Mouse (Mus musculus): ENCODE results near the gene Uck2.

DNA sequence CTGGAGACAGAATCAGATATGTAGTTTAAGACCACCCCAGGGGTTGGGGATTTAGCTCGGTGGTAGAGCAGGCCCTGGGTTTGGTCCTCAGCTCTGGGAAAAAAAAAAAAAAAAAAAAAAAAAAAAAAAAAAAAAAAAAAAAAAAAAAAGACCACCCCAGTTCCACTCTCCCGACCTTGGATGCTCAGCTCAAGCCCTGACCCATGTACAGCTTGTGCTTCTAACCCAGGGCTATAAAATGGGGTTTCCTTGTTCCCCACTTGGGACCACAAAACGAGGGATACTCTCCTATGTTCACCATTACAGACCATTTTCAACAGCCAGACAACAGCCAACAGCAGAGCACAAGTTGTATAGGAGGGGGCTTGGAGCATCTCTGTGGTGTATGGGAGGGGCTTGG lies 18.4 kb downstream of the Uck2 start:
- TF ChIP-seq POLR2A (IDR thresholded peaks at IDR 0.05; ENCODE audit: extremely low read depth, insufficient read depth, low read length) (no peak), CTCF (IDR thresholded peaks at IDR 0.05; ENCODE audit: extremely low read depth, insufficient read depth, low read length) (no peak)
